Mouse (Mus musculus) kidney, adult 2 months (tissue): ENCODE results near the gene Kdm1a.

ENCODE experiments used
- CTCF ChIP-seq: fragments of 200-500 bp; conservative IDR thresholded peaks from 2 replicates; pipeline ENCODE4 v1.5.1; 2011; ENCODE audit warnings: low read depth, mild to moderate bottlenecking, control low read depth, low read length, moderate library complexity, mixed read lengths; ENCODE audit not compliant: insufficient read depth, insufficient read length
- POLR2A ChIP-seq: fragments of 200-500 bp; IDR thresholded peaks from one replicate; pipeline ENCODE4 v1.6.1; 2011; ENCODE audit warnings: low read depth, low read length, control low read depth

DNA sequence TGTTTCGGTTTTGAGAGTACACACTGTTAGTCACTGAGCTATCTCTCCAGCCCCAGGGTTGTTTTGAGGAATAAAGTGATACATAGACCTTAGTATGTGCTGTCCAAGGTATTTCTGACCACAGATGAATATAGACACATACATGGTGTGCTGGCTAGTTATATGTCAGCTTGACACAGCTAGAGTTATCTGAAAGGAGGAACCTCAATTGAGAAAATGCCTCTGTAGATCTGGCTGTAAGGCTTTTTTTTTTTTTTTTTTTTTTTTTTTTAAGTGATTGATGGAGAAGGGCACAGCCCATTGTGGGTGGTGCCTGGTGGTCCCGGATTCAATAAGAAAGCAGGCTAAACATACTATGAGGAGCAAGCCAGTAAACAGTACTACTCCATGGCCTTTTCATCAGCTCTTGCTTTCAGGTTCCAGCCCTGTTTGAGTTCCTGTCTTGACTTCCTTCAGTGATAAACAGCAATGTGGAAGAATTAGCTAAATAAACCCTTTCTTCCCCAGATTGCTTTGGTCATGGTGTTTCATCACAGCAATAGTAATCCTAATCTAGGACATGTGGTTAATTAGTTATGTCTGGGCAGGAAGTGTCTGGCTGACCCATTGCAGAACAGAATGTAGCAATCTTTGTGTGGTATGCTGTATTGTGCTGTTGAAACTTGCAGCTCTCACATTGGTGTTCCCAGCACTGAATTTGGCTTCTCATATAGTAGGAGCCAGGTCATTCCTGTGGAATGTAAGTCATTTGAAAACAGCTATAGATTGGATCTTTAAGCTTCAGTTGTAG lies 96.9 kb downstream of the Kdm1a start:
- TF ChIP-seq CTCF (no peak), POLR2A (no peak)
